Mouse (Mus musculus) E14TG2a.4 (cell line): Measurements from ENCODE around the gene Abcg2.

Experiments
- CTCF ChIP-seq: conservative IDR thresholded peaks from 2 replicates; pipeline ENCODE4 v1.5.1; 2014; ENCODE audit warnings: low read length
- NANOG ChIP-seq: IDR thresholded peaks from 2 replicates; pipeline ENCODE4 v1.6.1; 2014; ENCODE audit warnings: borderline replicate concordance, low read length, mixed read lengths

- TF ChIP-seq CTCF = no peak
- no peak for TF ChIP-seq NANOG
Observed at GRCm38 (mm10) chr6:58733851-58734250, 149.5 kb downstream of the Abcg2 start.
